Mouse (Mus musculus): ENCODE measurements around the gene Tmem266.

The Tmem266 gene

DNA sequence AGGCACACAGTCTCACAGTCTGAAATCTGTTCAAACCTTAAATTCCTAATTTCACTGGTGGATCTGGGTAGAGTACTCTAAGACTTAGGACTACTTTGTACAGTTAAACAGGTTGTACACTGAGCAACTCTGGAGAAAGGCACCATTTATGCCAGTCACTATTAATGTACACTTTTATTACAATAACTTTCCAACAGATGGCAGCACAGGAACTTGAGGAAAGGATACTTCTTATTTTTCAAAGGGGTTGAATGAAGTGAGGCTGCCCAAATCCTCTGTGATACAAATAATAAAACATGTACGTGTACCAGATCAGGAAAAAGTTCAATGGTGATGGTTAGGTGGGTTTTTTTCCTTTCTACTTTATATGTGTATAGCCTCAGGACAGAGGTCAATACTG is 141.7 kb downstream of the Tmem266 start:
- DNase-seq, result no peak

GRCm38 (mm10) chr9:55476084-55476483 is 149.4 kb downstream of the Tmem266 start:
- DNase-seq, result no peak

GRCm38 (mm10) chr9:55478699-55479098 is 152.0 kb downstream of the Tmem266 start:
- DNase-seq, result no peak

DNA sequence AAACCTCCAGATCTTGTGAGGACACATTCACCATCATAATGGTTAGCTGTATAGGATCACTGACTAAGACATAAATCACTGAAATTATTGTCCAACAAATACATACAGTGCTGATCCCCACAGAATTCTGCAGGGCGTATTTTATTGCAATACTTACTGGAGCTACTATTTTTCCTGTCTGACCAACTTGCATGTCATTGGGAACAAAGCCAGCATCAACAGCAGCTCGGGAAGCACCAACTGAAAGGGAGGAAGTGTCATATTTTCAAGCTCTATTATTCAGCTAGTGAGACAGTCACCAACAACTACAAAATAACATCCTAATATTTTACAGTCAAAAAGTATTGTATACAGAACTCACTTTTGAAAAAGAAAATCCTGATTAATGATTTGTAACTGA is 155.4 kb downstream of the Tmem266 start:
- no peak for DNase-seq

All from right cerebral cortex, postnatal 25 days (tissue).